32 mouse cellular contexts compared by ENCODE assay signal in the genomic region with DNA sequence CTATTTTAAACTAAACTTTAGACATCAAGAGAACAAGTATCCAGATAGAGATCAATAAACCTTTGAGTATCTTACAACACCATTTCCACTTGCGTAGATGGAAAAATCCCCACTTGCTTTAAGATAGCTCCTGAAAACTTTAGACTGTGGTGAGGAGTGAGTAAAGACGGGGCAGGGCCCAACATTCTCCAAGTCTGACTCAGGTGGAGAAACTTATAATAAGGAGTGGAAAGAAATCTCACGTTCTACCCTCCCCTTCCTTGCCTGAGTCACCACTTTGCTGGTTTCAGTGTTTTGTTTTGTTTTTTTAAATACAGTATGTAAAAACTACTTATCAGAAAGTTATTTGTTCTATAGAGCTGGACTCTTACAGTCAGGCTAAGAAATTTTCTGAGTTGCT.
DNase-seq lines count a peak whose midpoint lies in the region; ATAC-seq and TF ChIP-seq lines count a peak whose summit lies in the region.
"Had no signal": no experiment of that assay in that cellular context is flagged by ENCODE, and none has a peak within 500 bp of the region (broad histone marks: within the 10 kb centered on the region; RNA-seq: fewer than 3 reads in every experiment).

No protein-coding gene starts in this region.

- no peaks in the 10 kb centered on the region for H3K36me3 ChIP-seq in stomach, embryonic 16.5 days (ENCODE audit: control insufficient read depth, insufficient read depth, low read length)
- H3K36me3 ChIP-seq in midbrain, embryonic 13.5 days, result no peaks in the 10 kb centered on the region
- H3K36me3 ChIP-seq: embryonic facial prominence, embryonic 10.5 days; embryonic facial prominence, embryonic 13.5 days; forebrain, embryonic 10.5 days; G1E; heart, embryonic 12.5 days; heart, embryonic 15.5 days; hindbrain, embryonic 10.5 days; hindbrain, embryonic 13.5 days had no signal

- CTCF ChIA-PET in Patski (lab: Charles Lee), result interaction anchor here (1.3 kb wide), 1 partner anchor 13 kb away, joined by 7 read pairs; no protein-coding TSS in a partner anchor

- H3K4me3 ChIP-seq in stomach, embryonic 16.5 days (replicated peaks; ENCODE audit: low read length), result no peak overlapping the region
- no peak overlapping the region for H3K4me3 ChIP-seq in midbrain, embryonic 13.5 days (replicated peaks)
- H3K4me3 ChIP-seq: embryonic facial prominence, embryonic 10.5 days; embryonic facial prominence, embryonic 13.5 days; forebrain, embryonic 10.5 days; forebrain, embryonic 13.5 days; gastrocnemius, adult 2 months; heart, embryonic 12.5 days; heart, embryonic 15.5 days; hindbrain, embryonic 10.5 days; hindbrain, embryonic 13.5 days had no signal

- POLR2A ChIA-PET in Patski (lab: Charles Lee), result interaction anchor here (0.5 kb wide), 1 partner anchor 120 kb away, joined by 3 read pairs; no protein-coding TSS in a partner anchor

- peak overlapping the region; percentile 61; the same call in 1 of the 2 replicates for H3K27ac ChIP-seq in stomach, embryonic 16.5 days (ENCODE audit: low read length)
- no peak overlapping the region for H3K27ac ChIP-seq in midbrain, embryonic 13.5 days
- H3K27ac ChIP-seq: embryonic facial prominence, embryonic 10.5 days; embryonic facial prominence, embryonic 13.5 days; forebrain, embryonic 10.5 days; forebrain, embryonic 13.5 days; gastrocnemius, adult 2 months; heart, embryonic 15.5 days; hindbrain, embryonic 10.5 days; hindbrain, embryonic 13.5 days had no signal

- H3K4me2 ChIP-seq in stomach, embryonic 16.5 days (ENCODE audit: low read depth, low read length), result no peak overlapping the region
- no peak overlapping the region for H3K4me2 ChIP-seq in midbrain, embryonic 13.5 days (replicated peaks)
- H3K4me2 ChIP-seq: embryonic facial prominence, embryonic 13.5 days; forebrain, embryonic 13.5 days; heart, embryonic 12.5 days; heart, embryonic 15.5 days; hindbrain, embryonic 13.5 days had no signal

- 70% methylated on average over 3 of the region's 3 CpGs for WGBS in stomach, embryonic 16.5 days
- 91% methylated on average over 3 of the region's 3 CpGs for WGBS in midbrain, embryonic 13.5 days

- ATAC-seq in Patski, result peak; percentile 57
- ATAC-seq in stomach, embryonic 16.5 days (ENCODE audit: insufficient read depth, low FRiP score), result no peak
- no peak for ATAC-seq in midbrain, embryonic 13.5 days
- ATAC-seq: activated CD4-positive, CD25-positive, alpha-beta regulatory T cell, adult 4 months; forebrain, embryonic 13.5 days; forebrain, embryonic 16.5 days; hindbrain, embryonic 16.5 days had no signal

- DNase-seq in 3T3-L1 (ENCODE audit: low read depth, low spot score) (peak; percentile 56), Patski (ENCODE audit: low read depth, low spot score) (no peak)
- no peak for DNase-seq in frontal cortex, postnatal 36 days (ENCODE audit: low spot score in 2 of 2)
- no peak for DNase-seq in gastrocnemius, postnatal 10 days
- DNase-seq: adrenal gland, adult 8-10 months; adrenal gland, postnatal 25 days; B cell, adult 2 months; cerebellum, adult 11-12 months; cerebellum, adult 8-10 months; cerebellum, postnatal 10 days; cerebellum, postnatal 36 days; embryo, embryonic 11 days; gastrocnemius, adult 2 months; gastrocnemius, postnatal 25 days; heart, adult 18-20 months; heart, postnatal 10 days; heart, postnatal 36 days had no signal

- TF ChIP-seq CTCF in Patski (IDR thresholded peaks at IDR 0.05), result no peak

- no peaks in the 10 kb centered on the region for H3K9me3 ChIP-seq in stomach, embryonic 16.5 days (replicated peaks; ENCODE audit: control insufficient read depth, low read length)
- H3K9me3 ChIP-seq in midbrain, embryonic 13.5 days, result no peaks in the 10 kb centered on the region
- H3K9me3 ChIP-seq: embryonic facial prominence, embryonic 10.5 days; embryonic facial prominence, embryonic 13.5 days; forebrain, embryonic 10.5 days; forebrain, embryonic 13.5 days; G1E; heart, embryonic 12.5 days; heart, embryonic 15.5 days; hindbrain, embryonic 10.5 days; hindbrain, embryonic 13.5 days had no signal

- H3K9ac ChIP-seq in stomach, embryonic 16.5 days (ENCODE audit: low read length), result no peak overlapping the region
- H3K9ac ChIP-seq in midbrain, embryonic 13.5 days (replicated peaks), result no peak overlapping the region
- H3K9ac ChIP-seq: embryonic facial prominence, embryonic 13.5 days; forebrain, embryonic 13.5 days; heart, embryonic 12.5 days; heart, embryonic 15.5 days; hindbrain, embryonic 13.5 days had no signal

- no peaks in the 10 kb centered on the region for H3K27me3 ChIP-seq in Patski
- H3K27me3 ChIP-seq in stomach, embryonic 16.5 days (ENCODE audit: control insufficient read depth, insufficient read depth, low read length), result no peaks in the 10 kb centered on the region
- no peaks in the 10 kb centered on the region for H3K27me3 ChIP-seq in midbrain, embryonic 13.5 days
- H3K27me3 ChIP-seq: CH12.LX; forebrain, embryonic 13.5 days; heart, embryonic 12.5 days; heart, embryonic 15.5 days; hindbrain, embryonic 13.5 days had no signal

- no peaks in the 10 kb centered on the region for H3K4me1 ChIP-seq in stomach, embryonic 16.5 days (ENCODE audit: control insufficient read depth, insufficient read depth, low read length)
- H3K4me1 ChIP-seq in midbrain, embryonic 13.5 days (replicated peaks), result no peaks in the 10 kb centered on the region
- H3K4me1 ChIP-seq: embryonic facial prominence, embryonic 10.5 days; forebrain, embryonic 10.5 days; forebrain, embryonic 13.5 days; heart, embryonic 12.5 days; heart, embryonic 15.5 days; hindbrain, embryonic 10.5 days; hindbrain, embryonic 13.5 days had no signal

- in situ Hi-C loops in Patski (cut with MboI; ENCODE audit: low pct_unique_long_range_greater_than_20kb), result no loop called here
